Mouse (Mus musculus) kidney, postnatal 4 days (tissue): Measurements from ENCODE around the gene Gm13276.
"Not testable (repeated sequence)": the region's sequence is repeated elsewhere in the genome, so short reads cannot be mapped to it uniquely, and the experiment has no call there.

Experiments
- DNase-seq, 2 experiments: peaks; one replicate each; pipeline ENCODE4 v3.0.0; 2021; ENCODE audit warnings: mixed read lengths in 2 of 2

The Gm13276 gene

GRCm38 (mm10) chr4:88788402-88788801, 2.9 kb downstream of the Gm13276 start, which contains the start of gene Gm13277:
Gene Gm13277, plus strand, starts transcription at chr4:88788632.
- DNase-seq = peak; percentile 81 to 86

GRCm38 (mm10) chr4:88791250-88791649, 5.7 kb downstream of the Gm13276 start, which contains the start of gene Gm13278:
Gene Gm13278, plus strand, starts transcription at chr4:88791550.
- DNase-seq = not testable (repeated sequence)

GRCm38 (mm10) chr4:88793936-88794675, 8.6 kb downstream of the Gm13276 start, which contains the start of gene Gm13275:
Gene Gm13275, plus strand, starts transcription at chr4:88794487.
- DNase-seq = peak; percentile 49 to 63

GRCm38 (mm10) chr4:88797097-88797496, 11.6 kb downstream of the Gm13276 start, which contains the start of gene Gm13279:
Gene Gm13279, plus strand, starts transcription at chr4:88797397.
- not testable (repeated sequence) for DNase-seq

- DNase-seq = not testable (repeated sequence)
Measured at GRCm38 (mm10) chr4:88799365-88799764, 13.9 kb downstream of the Gm13276 start, which contains the start of gene Gm13285. Gene Gm13285, plus strand, starts transcription at chr4:88799665.

- not testable (repeated sequence) for DNase-seq
Measured at GRCm38 (mm10) chr4:88802954-88803353, 17.4 kb downstream of the Gm13276 start, which contains the start of gene Gm13287. Gene Gm13287, plus strand, starts transcription at chr4:88803254.

GRCm38 (mm10) chr4:88805231-88805630, 19.7 kb downstream of the Gm13276 start, which contains the start of gene Gm13288:
Gene Gm13288, plus strand, starts transcription at chr4:88805531.
- not testable (repeated sequence) for DNase-seq

- DNase-seq = peak; percentile 47 to 68
Measured at GRCm38 (mm10) chr4:88805761-88806160, 20.3 kb downstream of the Gm13276 start.

- no peak for DNase-seq
Measured at GRCm38 (mm10) chr4:88815928-88816327, 30.4 kb downstream of the Gm13276 start, which contains the start of gene Ifna7. Gene Ifna7, plus strand, starts transcription at chr4:88816228.

- DNase-seq = no peak
Measured at GRCm38 (mm10) chr4:88819659-88820058, 34.1 kb downstream of the Gm13276 start, which contains the start of gene Ifna11. Gene Ifna11, plus strand, starts transcription at chr4:88819959.

- peak; percentile 17 to 27 for DNase-seq
Measured at GRCm38 (mm10) chr4:88822995-88823394, 37.5 kb downstream of the Gm13276 start.

GRCm38 (mm10) chr4:88827116-88827515, 41.6 kb downstream of the Gm13276 start, which contains the start of gene Ifna6:
Gene Ifna6, plus strand, starts transcription at chr4:88827416.
- DNase-seq = not testable (repeated sequence)

GRCm38 (mm10) chr4:88830523-88830922, 45.0 kb downstream of the Gm13276 start:
- peak; percentile 39 to 54 for DNase-seq

- not testable (repeated sequence) for DNase-seq
Measured at GRCm38 (mm10) chr4:88835225-88835624, 49.7 kb downstream of the Gm13276 start, which contains the start of gene Ifna5. Gene Ifna5, plus strand, starts transcription at chr4:88835525.
